Mouse (Mus musculus) E14TG2a.4 (cell line): Measurements from ENCODE around the gene Pglyrp4.
"Not testable (repeated sequence)": the region's sequence is repeated elsewhere in the genome, so short reads cannot be mapped to it uniquely, and the experiment has no call there.

Experiments used
- CTCF ChIP-seq: conservative IDR thresholded peaks from 2 replicates; pipeline ENCODE4 v1.5.1; 2014; ENCODE audit warnings: low read length
- NANOG ChIP-seq: IDR thresholded peaks from 2 replicates; pipeline ENCODE4 v1.6.1; 2014; ENCODE audit warnings: borderline replicate concordance, low read length, mixed read lengths
- POU5F1 ChIP-seq: IDR thresholded peaks from 2 replicates; pipeline ENCODE4 v1.6.1; 2014; ENCODE audit warnings: low read length, borderline replicate concordance

- TF ChIP-seq CTCF, POU5F1, NANOG: not testable (repeated sequence)
These were observed 51.1 kb downstream of the Pglyrp4 start, which contains the start of gene Gm5849 for GRCm38 (mm10) chr3:90777776-90778175.
